Mouse (Mus musculus) neural tube, embryonic 12.5 days (tissue): ENCODE measurements around the gene Gm7137. TPM values are rescaled to one million over a fixed set of nuclear protein-coding genes. Genes with fewer than 3 reads are reported as not detected.
"Not testable (repeated sequence)": the region's sequence is repeated elsewhere in the genome, so short reads cannot be mapped to it uniquely, and the experiment has no call there.

ENCODE experiments used
- ATAC-seq: fragments of 200-750 bp; cut with Nextera tagmentation; 2 replicates; pipeline ENCODE4 v1.8.0; 2017; ENCODE audit warnings: low read depth, mild to moderate bottlenecking, moderate TSS enrichment, moderate library complexity; ENCODE audit not compliant: low FRiP score
- H3K27ac ChIP-seq: fragments of 300-500 bp; sonication (generic); 2 replicates; pipeline ENCODE4 v1.5.1; 2016
- H3K27me3 ChIP-seq: fragments of 300-500 bp; sonication (generic); replicated peaks from 2 replicates; pipeline ENCODE4 v1.6.1; 2016; ENCODE audit warnings: mild to moderate bottlenecking
- H3K36me3 ChIP-seq: fragments of 300-500 bp; sonication (generic); 2 replicates; pipeline ENCODE4 v1.6.1; 2016; ENCODE audit warnings: mild to moderate bottlenecking
- H3K4me1 ChIP-seq: fragments of 300-500 bp; sonication (generic); 2 replicates; pipeline ENCODE4 v1.6.1; 2016
- H3K4me2 ChIP-seq: fragments of 300-500 bp; sonication (generic); replicated peaks from 2 replicates; pipeline ENCODE4 v1.6.1; 2016; ENCODE audit warnings: mild to moderate bottlenecking
- H3K4me3 ChIP-seq: fragments of 300-500 bp; sonication (generic); 2 replicates; pipeline ENCODE4 v1.5.1; 2016
- H3K9ac ChIP-seq: fragments of 300-500 bp; sonication (generic); 2 replicates; pipeline ENCODE4 v1.6.1; 2016; ENCODE audit warnings: mild to moderate bottlenecking
- H3K9me3 ChIP-seq: fragments of 300-500 bp; sonication (generic); 2 replicates; pipeline ENCODE4 v1.6.1; 2016; ENCODE audit warnings: mild to moderate bottlenecking
- WGBS: fragments of 180-500 bp; shearing (Covaris S2); methylation state at CpG from one replicate; pipeline ENCODE4 v1.1.7; 2016; 5-methylcytosine and 5-hydroxymethylcytosine counted together
- polyA plus RNA-seq: library from polyadenylated mRNA; unstranded; fragments of >200 nt; fragmentation: Nextera tagmentation; extraction: Ambion mirVana; gene quantifications from 2 replicates; pipeline ENCODE4 v1.2.1, GENCODE M21; 2016

Gene Gm7137
- polyA plus RNA-seq, 1 experiment from 2014 or later = not detected

DNA sequence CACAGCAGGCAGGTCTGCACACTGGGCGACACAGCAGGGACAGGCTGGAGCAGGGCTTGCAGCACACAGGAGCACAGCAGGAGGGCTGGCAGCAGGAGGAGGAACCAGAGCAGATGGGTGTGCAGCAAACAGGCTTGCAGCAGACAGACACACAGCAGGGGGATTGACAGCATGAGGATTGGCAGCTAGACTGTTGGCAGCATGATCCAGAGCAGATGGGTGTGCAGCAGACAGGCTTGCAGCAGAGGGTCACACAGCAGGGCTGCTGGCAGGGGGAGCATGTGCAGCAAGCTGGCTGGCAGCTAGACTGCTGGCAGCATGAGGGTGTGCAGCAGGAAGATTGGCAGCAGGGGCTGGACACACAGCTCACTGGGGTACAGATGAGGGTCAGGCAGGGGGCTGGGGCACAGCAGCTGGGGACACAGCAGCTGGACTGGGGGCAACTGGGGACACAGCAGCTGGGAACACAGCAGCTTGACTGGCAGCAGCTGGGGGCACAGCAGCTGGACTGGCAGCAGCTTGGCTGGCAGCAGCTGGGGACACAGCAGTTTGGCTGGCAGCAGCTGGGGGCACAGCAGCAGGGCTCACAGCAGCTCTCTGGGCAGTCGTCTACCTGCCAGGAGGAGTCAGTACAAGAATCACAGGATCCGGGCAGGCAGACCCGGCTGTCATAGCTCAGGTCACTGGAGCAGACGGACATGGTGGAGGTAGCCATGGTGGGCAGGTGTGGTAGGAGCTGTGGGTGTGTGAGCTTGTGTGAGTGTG, 45.9 kb downstream of the Gm7137 start, which contains the start of gene Gm18596:
Gene Gm18596, minus strand, starts transcription at position 715 of the 765 bp plus-strand sequence.
- H3K27ac ChIP-seq, H3K4me2 ChIP-seq, H3K9me3 ChIP-seq, ATAC-seq, H3K27me3 ChIP-seq, H3K4me1 ChIP-seq, H3K9ac ChIP-seq, H3K4me3 ChIP-seq, H3K36me3 ChIP-seq: not testable (repeated sequence)
- WGBS = 59% methylated on average over 5 of the region's 5 CpGs

- Histone ChIP-seq H3K4me3 (no peak overlapping the region), H3K4me2 (no peak overlapping the region), H3K4me1 (no peaks in the 10 kb centered on the region), H3K27me3 (no peaks in the 10 kb centered on the region), H3K36me3 (no peaks in the 10 kb centered on the region), H3K9me3 (peaks cover 6% of the 10 kb centered on the region; the same call in 1 of the 2 replicates), H3K27ac (no peak overlapping the region), H3K9ac (no peak overlapping the region)
- 90% methylated on average over 4 of the region's 4 CpGs for WGBS
- no peak for ATAC-seq
Measured at GRCm38 (mm10) chr10:77738929-77739328, 49.1 kb downstream of the Gm7137 start.

Other genes with a start within 250 kb of the Gm7137 start
- 67.8 and 71.1 TPM in 2 replicates for gene Pttg1ip, start 206.5 kb downstream of the Gm7137 start, polyA plus RNA-seq
- 288 and 299 TPM in 2 replicates for gene Sumo3, start 182.1 kb downstream of the Gm7137 start, polyA plus RNA-seq
- gene Gm49325, start 182.0 kb downstream of the Gm7137 start, polyA plus RNA-seq = 7.6 and 11.0 TPM in 2 replicates
- gene Ube2g2, start 165.9 kb downstream of the Gm7137 start, polyA plus RNA-seq = 90.9 and 93.7 TPM in 2 replicates
- 0.98 and 1.2 TPM in 2 replicates for gene Tspear, start 101.6 kb downstream of the Gm7137 start, polyA plus RNA-seq
- gene Gm19402, start 97.4 kb downstream of the Gm7137 start, polyA plus RNA-seq = not detected in 2 replicates
- gene Gm9508, start 91.0 kb downstream of the Gm7137 start, polyA plus RNA-seq = not detected in 2 replicates
- gene Gm10272, start 81.6 kb downstream of the Gm7137 start, polyA plus RNA-seq = not detected in 2 replicates
- not detected in 2 replicates for gene Gm10024, start 76.7 kb downstream of the Gm7137 start, polyA plus RNA-seq
- not detected in 2 replicates for gene Gm10142, start 72.4 kb downstream of the Gm7137 start, polyA plus RNA-seq
- gene Krtap12-1, start 67.6 kb downstream of the Gm7137 start, polyA plus RNA-seq = not detected in 2 replicates
- not detected in 2 replicates for gene Gm10100, start 61.7 kb downstream of the Gm7137 start, polyA plus RNA-seq
- not detected in 2 replicates for gene Gm18596, start 45.6 kb downstream of the Gm7137 start, polyA plus RNA-seq
- gene Gm9736, start 36.8 kb downstream of the Gm7137 start, polyA plus RNA-seq = not detected in 2 replicates
- not detected in 2 replicates for gene Gm3233, start 28.5 kb downstream of the Gm7137 start, polyA plus RNA-seq
- not detected in 2 replicates for gene Gm3238, start 16.9 kb downstream of the Gm7137 start, polyA plus RNA-seq
- not detected in 2 replicates for gene Gm7138, start 11.3 kb downstream of the Gm7137 start, polyA plus RNA-seq
- not detected in 2 replicates for gene Gm3250, start 5.7 kb downstream of the Gm7137 start, polyA plus RNA-seq
- gene Gm9639, start 6.9 kb upstream of the Gm7137 start, polyA plus RNA-seq = not detected in 2 replicates
- not detected in 2 replicates for gene Gm19668, start 10.9 kb upstream of the Gm7137 start, polyA plus RNA-seq
- gene Gm9507, start 23.6 kb upstream of the Gm7137 start, polyA plus RNA-seq = not detected in 2 replicates
- gene Gm2696, start 26.5 kb upstream of the Gm7137 start, polyA plus RNA-seq = not detected in 2 replicates
- not detected in 2 replicates for gene Krtap10-4, start 38.9 kb upstream of the Gm7137 start, polyA plus RNA-seq
- gene Krtap10-10, start 47.7 kb upstream of the Gm7137 start, polyA plus RNA-seq = not detected in 2 replicates
- gene Gm36176, start 58.6 kb upstream of the Gm7137 start, polyA plus RNA-seq = not detected in 2 replicates
- gene Gm10318, start 64.7 kb upstream of the Gm7137 start, polyA plus RNA-seq = not detected in 2 replicates
- gene Gm3285, start 73.8 kb upstream of the Gm7137 start, polyA plus RNA-seq = not detected in 2 replicates
- gene Lrrc3, start 114.3 kb upstream of the Gm7137 start, polyA plus RNA-seq = 8.0 and 8.4 TPM in 2 replicates
- gene Trpm2, start 182.4 kb upstream of the Gm7137 start, polyA plus RNA-seq = 2.2 and 3.0 TPM in 2 replicates
- gene 1810043G02Rik, start 190.3 kb upstream of the Gm7137 start, polyA plus RNA-seq = 35.4 and 35.8 TPM in 2 replicates
- gene Pfkl, start 221.9 kb upstream of the Gm7137 start, polyA plus RNA-seq = 113 and 115 TPM in 2 replicates